Mouse (Mus musculus) B cell, adult 2 months (primary cell): ENCODE data around the gene Map3k1.

Experiments used
- DNase-seq, 2 experiments: peaks; one replicate each; pipeline ENCODE4 v3.0.0; 2022

Map3k1 gene

DNA sequence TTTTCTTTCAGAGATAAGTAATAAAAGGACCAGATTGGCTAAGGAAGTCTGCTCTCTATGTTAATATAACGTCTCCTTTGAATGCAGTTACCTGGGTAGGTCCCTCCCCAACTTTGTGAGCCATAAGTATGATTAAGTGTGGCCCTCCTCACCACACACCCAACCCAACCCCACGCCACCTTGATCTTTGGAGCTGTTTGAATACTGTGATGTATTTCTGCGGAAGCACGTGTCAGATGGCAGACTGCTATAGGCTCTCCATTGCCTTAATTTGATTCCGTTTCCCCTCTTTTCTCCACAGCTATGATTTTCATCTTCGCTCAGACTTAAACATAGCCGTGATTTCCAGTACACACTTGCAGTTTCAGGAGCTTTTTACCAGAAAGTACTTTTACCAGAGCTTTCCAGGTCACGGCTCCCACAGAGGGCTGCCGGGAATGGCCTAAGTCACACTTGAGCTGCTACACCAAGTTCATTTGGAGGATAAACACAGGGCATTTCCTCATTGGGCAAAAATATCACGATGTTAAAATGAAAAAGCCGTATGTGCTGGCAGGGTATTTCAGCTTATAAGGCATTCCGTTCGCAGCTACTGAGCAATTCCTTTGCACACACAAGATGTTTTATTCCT, 2.3 kb upstream of the Map3k1 start:
- DNase-seq = no peak

DNA sequence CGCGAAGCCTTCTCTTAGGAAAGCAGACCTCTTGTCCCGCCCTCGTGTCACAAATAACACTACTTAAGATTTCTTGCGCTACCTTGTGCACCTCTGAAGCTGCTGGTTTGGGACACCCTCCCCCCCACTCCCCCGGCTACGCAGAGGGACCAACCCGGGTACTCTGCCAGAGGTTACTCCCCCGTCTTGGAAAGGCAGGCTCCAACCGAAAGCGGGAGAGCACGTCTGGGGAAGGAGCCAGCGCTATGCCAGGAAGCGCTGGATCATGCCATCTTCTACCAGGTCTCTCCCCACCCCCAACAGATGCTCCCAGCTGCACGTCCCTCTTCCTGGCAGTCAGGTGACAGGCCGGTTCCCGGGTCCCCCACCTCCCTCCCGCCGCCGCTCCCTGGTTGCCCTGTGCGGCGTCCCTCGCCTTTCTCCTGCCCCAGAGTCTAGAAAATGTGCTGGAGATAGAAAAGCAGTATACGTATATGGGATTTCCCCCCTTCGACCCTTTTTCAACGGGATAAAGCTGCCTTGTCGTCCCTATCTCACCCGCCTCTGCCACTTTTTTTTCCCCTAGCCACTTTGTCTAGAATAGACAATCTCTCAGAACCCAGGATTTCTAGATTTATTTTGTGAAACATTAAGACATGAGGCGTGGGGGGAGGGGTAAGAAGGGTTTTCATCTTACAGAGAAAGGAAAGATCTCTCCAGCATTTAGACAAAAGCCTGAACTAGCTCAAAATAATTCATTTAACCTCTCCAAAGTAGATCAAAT, 854 bp upstream of the Map3k1 start:
- DNase-seq = peak; percentile 46 to 48

GRCm38 (mm10) chr13:111808387-111808636, 481 bp downstream of the Map3k1 start:
- DNase-seq = no peak

- DNase-seq = peak; percentile 81 to 83
These were observed 1.0 kb downstream of the Map3k1 start for GRCm38 (mm10) chr13:111807596-111808386.

- DNase-seq = peak; percentile 71 to 75
These were observed 1.6 kb downstream of the Map3k1 start for GRCm38 (mm10) chr13:111807105-111807595.

GRCm38 (mm10) chr13:111805738-111806722, 2.8 kb downstream of the Map3k1 start:
- peak; percentile 74 to 77 for DNase-seq

DNA sequence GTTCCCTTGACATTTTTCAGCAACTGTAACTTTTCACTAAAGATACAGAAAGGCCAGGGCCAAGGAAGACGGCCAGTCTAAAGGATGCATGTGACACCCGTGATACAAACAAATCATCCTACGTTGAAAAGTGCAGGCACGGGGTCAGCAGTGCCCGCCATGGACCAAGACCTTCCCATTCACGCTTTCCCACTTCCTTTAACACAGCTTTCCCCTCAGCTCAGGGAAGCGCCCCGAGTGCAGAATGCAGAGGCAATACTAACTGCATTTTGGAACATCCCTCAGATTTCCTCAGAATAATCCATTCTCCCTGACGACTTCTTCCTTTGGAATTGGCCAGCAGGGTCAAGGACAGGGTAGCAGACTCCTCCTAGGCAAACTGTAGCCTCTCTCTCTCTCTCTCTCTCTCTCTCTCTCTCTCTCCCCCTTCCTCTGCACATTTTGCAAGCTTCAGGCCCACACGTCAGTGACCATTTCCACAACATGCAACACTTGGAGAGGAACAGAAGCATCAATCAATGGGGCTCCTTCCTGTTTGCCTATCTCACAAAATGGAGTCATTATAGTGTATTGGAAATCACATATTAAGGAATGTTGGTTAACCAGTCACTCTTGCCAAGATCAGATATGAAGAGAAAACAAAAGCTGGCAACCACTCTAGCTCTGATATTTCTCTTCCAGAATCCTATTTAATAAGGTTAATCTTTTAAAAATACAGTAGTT, 3.7 kb downstream of the Map3k1 start:
- DNase-seq = peak in 1 of 2 experiments; percentile 35

DNA sequence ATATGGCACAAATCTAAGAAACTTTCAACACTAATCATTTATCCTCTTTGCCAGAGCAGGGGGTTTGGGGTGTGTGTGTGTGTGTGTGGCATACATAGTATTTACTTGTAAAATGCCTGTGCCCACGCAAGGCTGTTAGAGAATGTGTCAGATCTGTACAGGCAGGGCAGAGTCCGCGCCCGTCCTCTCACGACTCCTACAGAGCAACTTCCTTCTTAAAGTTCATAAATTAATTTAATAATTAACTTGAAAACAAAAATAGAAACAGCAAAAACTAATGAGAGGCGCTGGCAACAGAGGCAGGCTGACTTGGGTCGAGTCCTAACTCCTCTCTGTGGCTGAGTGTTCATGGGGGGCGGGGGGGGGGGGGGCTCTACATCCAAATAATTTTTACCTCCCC, 4.6 kb downstream of the Map3k1 start:
- peak; percentile 2 to 27 for DNase-seq

- DNase-seq = peak in 1 of 2 experiments; percentile 7
These were observed 5.3 kb downstream of the Map3k1 start for GRCm38 (mm10) chr13:111803506-111803905.

DNA sequence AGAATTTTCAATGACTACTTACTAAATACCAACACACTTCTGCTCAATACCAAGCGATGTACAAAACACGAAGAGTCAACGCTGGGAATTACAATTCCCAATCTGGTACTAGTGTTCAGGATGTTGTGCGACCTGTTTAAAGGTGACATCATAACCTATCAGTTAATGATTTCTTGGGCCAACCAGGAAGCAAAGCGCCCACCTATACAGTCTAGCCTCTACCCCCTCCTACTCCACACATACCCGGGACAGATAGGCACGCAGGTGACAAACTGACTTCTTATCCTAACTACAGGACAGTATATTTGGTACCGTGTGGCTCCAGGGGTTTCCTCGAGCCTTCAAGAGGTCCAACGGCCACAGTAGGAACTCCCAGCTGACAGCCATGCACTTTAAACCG, 5.9 kb downstream of the Map3k1 start:
- peak in 1 of 2 experiments; percentile 12 for DNase-seq

DNA sequence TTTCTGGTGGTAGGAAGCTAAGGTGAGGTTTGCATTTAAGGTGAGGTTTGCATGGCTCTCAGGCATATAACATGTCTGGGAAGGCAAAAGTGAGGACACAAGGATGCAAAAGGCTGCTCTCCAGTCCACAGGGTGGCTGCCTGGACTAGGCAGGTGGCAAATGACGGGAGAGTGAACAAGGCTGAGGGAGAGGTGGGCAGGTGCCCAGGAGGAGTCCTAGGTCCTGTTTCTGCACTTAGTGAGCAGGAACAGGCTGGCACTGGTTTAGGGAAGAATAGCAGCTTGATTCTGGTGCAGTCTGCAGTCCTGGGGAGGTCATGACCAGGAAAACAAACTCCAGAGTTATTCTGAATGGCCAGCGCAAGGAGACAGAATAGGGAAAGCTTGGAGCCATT, 6.5 kb downstream of the Map3k1 start:
- DNase-seq = peak in 1 of 2 experiments; percentile 3

GRCm38 (mm10) chr13:111801662-111802270, 7.0 kb downstream of the Map3k1 start:
- peak; percentile 44 to 53 for DNase-seq

DNA sequence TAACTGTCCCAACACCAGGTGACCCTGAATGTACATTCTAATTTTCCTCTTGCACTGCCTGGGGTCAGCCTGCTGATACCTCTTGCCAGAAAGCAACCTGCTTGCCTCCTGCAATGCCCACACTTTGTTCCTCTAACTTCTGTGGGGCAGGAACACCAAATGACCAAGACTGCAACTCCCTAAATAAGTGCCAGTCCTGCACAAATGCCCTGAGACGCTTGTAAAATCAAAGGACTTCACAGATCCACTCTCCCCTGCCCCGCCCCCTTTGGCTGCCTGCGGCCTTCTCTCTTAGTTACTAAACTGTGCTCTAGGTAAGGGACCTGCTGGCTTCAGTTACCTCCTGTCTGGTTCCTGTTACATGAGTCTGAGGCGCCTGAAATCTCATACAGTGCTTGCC, 7.9 kb downstream of the Map3k1 start:
- DNase-seq = peak; percentile 46 to 50

DNA sequence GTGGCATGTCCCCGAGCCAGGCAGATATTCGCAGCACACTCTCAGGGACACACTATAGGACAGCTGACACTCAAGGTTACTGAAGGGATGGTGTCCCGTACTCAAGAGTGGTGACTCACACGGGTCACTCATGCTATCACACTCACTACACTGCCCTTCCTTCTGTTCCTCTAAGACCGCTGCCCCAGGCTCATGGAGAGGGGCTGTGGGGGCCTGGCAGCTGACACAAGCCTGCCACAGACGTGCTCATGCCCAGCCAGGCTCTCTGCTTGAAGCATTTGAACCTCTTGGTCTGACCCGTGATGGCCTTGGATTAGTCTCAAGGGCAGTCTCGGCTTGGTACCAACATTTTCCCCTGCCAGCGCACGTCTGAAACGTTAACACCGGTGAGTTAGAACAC, 10.7 kb downstream of the Map3k1 start:
- DNase-seq = no peak

DNA sequence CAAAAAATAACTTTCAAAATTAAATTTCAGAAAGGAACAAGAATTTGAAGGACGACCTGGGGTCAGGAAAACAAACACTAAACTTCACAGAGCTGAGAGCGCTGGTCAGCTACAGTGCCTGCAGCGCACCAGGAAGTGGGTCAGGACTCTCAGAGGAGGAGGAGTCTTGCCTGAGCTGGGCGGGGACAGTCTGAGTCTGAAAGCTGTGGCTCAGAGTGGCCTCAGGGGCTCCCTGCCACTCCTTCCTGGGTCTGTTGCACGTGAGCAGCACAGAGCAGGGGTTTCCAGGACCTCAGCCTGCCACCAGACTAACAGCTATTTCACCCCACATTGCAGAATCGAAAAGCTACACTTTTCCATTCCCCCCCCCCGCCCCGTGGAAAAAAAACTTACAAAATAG, 11.8 kb downstream of the Map3k1 start:
- DNase-seq = peak; percentile 84 to 86

DNA sequence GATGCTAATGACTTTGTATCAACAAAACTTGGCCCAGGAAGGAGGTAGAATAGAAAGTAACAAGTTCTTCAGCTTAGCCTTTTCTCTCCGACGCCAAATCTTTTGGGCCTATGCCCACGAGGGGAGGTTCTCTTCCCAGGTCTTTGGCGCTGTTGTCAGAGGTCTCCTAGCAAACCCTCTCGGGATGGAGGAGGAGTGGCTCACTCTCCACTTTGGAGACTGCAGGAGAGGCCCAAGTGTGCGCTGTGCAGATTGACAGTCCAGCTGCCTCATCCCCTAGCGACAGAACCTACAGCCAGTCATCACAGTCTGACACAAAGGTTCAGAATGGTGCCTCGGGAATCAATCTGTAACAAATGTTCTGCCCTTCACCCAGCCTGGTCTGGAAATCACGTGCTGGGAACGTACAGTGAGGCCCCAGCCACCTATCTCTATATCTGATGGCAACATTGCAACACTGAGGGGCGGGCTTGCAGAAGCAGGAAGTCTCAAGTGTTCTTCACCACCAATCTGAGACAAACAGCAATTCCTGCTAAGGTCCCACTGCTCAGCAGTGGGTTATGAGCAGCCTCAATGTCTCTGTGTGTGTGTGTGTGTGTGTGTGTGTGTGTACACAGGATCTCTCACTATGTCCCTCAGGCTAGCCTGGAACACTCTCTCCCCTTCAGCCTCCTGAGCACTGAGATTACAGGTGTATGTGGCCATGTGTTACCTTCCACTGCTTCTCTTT, 12.4 kb downstream of the Map3k1 start:
- peak; percentile 54 to 62 for DNase-seq

GRCm38 (mm10) chr13:111792975-111793287, 15.9 kb downstream of the Map3k1 start:
- DNase-seq = no peak

DNA sequence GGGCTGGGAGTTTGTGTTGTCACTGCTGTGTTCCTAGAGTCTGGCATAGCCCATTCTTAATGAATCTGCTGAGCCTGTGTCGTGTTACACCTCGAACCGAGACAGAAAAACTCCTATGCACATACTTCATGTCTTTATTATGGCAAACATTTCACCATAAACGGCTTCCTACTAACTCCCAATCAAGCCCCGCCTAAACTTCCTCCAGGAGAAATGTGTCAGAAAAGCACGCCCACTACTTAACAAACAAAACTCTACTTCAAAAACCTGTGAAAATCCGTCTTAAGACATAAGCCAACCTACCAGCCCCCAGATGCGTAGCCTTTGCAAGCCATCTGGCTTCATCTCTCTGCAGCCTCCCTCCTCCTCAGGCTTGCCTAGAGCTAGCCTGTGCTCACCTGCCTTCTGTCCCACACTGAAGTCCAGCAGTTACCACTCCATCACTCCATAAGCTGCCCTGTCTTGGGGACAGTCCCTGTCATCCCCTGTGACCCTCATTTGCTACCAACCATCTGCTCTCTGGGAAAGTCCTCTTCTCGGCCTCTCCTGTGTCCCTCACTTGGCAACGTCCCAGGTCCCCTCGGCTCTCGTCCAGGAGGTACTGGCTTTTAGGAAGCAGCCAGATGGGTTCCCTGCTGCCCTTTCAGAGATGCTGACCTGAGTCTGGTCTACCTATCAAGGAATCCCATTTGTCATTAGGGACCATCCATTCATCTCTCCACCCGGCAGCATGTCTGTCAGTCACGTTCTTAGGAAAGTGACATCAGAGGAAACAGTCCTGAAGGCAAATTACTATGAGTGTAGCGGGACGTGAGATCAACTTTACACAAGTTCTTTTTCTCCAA, 16.4 kb downstream of the Map3k1 start:
- no peak for DNase-seq

DNA sequence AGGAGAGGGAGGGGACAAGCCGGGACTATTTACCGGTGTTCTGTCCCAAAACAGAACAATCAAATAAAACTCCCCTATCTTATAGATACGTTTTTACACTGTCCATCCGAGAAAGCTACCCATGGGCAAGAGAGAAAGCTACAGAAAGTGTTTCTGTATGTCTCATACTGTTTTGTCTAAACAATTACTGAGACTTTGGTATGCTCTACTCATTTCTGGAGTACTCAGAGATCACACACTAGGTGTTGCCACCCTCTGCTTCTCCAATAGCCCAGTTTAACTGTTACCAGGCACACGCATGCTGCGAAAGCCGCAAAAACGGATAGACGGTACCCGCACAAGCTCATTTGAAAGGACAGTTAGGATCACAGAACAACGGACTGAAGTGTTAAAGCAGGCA, 17.2 kb downstream of the Map3k1 start:
- DNase-seq = no peak
